Mouse (Mus musculus): ENCODE results near the gene Nhlh2. TPM values are rescaled to one million over a fixed set of nuclear protein-coding genes. Genes with fewer than 3 reads are reported as not detected.

The Nhlh2 gene
- not detected in 2 replicates for polyA plus RNA-seq (2015; fragmentation: Nextera tagmentation; extraction: Ambion mirVana)

- Histone ChIP-seq H3K9ac (ENCODE audit: low read depth, low read length) (no peak within 1 kb of the TSS), H3K9me3 (ENCODE audit: control insufficient read depth) (no peaks in the 10 kb centered on the region), H3K4me2 (replicated peaks; ENCODE audit: low read depth) (no peak within 1 kb of the TSS), H3K4me3 (ENCODE audit: low read depth, low read length) (no peak within 1 kb of the TSS), H3K27ac (ENCODE audit: low read depth, low read length) (no peak within 1 kb of the TSS), H3K27me3 (replicated peaks; ENCODE audit: control insufficient read depth, insufficient read depth, low read length) (peaks cover 61% of the 10 kb centered on the region), H3K4me1 (replicated peaks; ENCODE audit: control insufficient read depth, insufficient read depth, low read length) (no peaks in the 10 kb centered on the region), H3K36me3 (ENCODE audit: control insufficient read depth, insufficient read depth) (no peaks in the 10 kb centered on the region)
- 27% methylated on average over 2 of the region's 2 CpGs for WGBS
- no peak for ATAC-seq
- no peak for TF ChIP-seq CTCF (IDR thresholded peaks at IDR 0.05; ENCODE audit: low read depth)
Measured at GRCm38 (mm10) chr3:102009926-102010381, at the start of gene Nhlh2. Nhlh2 (plus strand) TSS chr3:102010076.

- Histone ChIP-seq H3K4me2 (replicated peaks; ENCODE audit: low read depth) (no peak overlapping the region), H3K36me3 (ENCODE audit: control insufficient read depth, insufficient read depth) (no peaks in the 10 kb centered on the region), H3K9ac (ENCODE audit: low read depth, low read length) (no peak overlapping the region), H3K4me1 (replicated peaks; ENCODE audit: control insufficient read depth, insufficient read depth, low read length) (no peaks in the 10 kb centered on the region), H3K4me3 (ENCODE audit: low read depth, low read length) (no peak overlapping the region), H3K27ac (ENCODE audit: low read depth, low read length) (no peak overlapping the region), H3K9me3 (ENCODE audit: control insufficient read depth) (no peaks in the 10 kb centered on the region), H3K27me3 (replicated peaks; ENCODE audit: control insufficient read depth, insufficient read depth, low read length) (no peaks in the 10 kb centered on the region)
- WGBS = 93% methylated on average over 15 of the region's 15 CpGs
- no peak for ATAC-seq
- TF ChIP-seq CTCF (IDR thresholded peaks at IDR 0.05; ENCODE audit: low read depth) = no peak
Measured at GRCm38 (mm10) chr3:101961146-101961835, 48.6 kb upstream of the Nhlh2 start.

- no peak for TF ChIP-seq CTCF (IDR thresholded peaks at IDR 0.05; ENCODE audit: low read depth)
- Histone ChIP-seq H3K9me3 (ENCODE audit: control insufficient read depth) (no peaks in the 10 kb centered on the region), H3K9ac (ENCODE audit: low read depth, low read length) (no peak overlapping the region), H3K4me2 (replicated peaks; ENCODE audit: low read depth) (no peak overlapping the region), H3K4me3 (ENCODE audit: low read depth, low read length) (no peak overlapping the region), H3K27ac (ENCODE audit: low read depth, low read length) (no peak overlapping the region), H3K4me1 (replicated peaks; ENCODE audit: control insufficient read depth, insufficient read depth, low read length) (no peaks in the 10 kb centered on the region), H3K27me3 (replicated peaks; ENCODE audit: control insufficient read depth, insufficient read depth, low read length) (no peaks in the 10 kb centered on the region), H3K36me3 (ENCODE audit: control insufficient read depth, insufficient read depth) (no peaks in the 10 kb centered on the region)
- 30% methylated on average over 9 of the region's 9 CpGs for WGBS
- peak; percentile 25; the same call in 1 of the 2 replicates for ATAC-seq
Measured at GRCm38 (mm10) chr3:101963501-101963900, 46.4 kb upstream of the Nhlh2 start.

GRCm38 (mm10) chr3:101964352-101964751, 45.5 kb upstream of the Nhlh2 start:
- Histone ChIP-seq H3K9ac (ENCODE audit: low read depth, low read length) (no peak overlapping the region), H3K4me1 (replicated peaks; ENCODE audit: control insufficient read depth, insufficient read depth, low read length) (no peaks in the 10 kb centered on the region), H3K27ac (ENCODE audit: low read depth, low read length) (no peak overlapping the region), H3K4me3 (ENCODE audit: low read depth, low read length) (no peak overlapping the region), H3K27me3 (replicated peaks; ENCODE audit: control insufficient read depth, insufficient read depth, low read length) (no peaks in the 10 kb centered on the region), H3K9me3 (ENCODE audit: control insufficient read depth) (no peaks in the 10 kb centered on the region), H3K36me3 (ENCODE audit: control insufficient read depth, insufficient read depth) (no peaks in the 10 kb centered on the region), H3K4me2 (replicated peaks; ENCODE audit: low read depth) (no peak overlapping the region)
- WGBS = 78% methylated on average over 7 of the region's 7 CpGs
- no peak for TF ChIP-seq CTCF (IDR thresholded peaks at IDR 0.05; ENCODE audit: low read depth)
- ATAC-seq = no peak

GRCm38 (mm10) chr3:101966825-101967558, 42.9 kb upstream of the Nhlh2 start:
- Histone ChIP-seq H3K4me2 (replicated peaks; ENCODE audit: low read depth) (no peak overlapping the region), H3K36me3 (ENCODE audit: control insufficient read depth, insufficient read depth) (no peaks in the 10 kb centered on the region), H3K27me3 (replicated peaks; ENCODE audit: control insufficient read depth, insufficient read depth, low read length) (no peaks in the 10 kb centered on the region), H3K9ac (ENCODE audit: low read depth, low read length) (no peak overlapping the region), H3K9me3 (ENCODE audit: control insufficient read depth) (no peaks in the 10 kb centered on the region), H3K4me1 (replicated peaks; ENCODE audit: control insufficient read depth, insufficient read depth, low read length) (no peaks in the 10 kb centered on the region), H3K27ac (ENCODE audit: low read depth, low read length) (no peak overlapping the region), H3K4me3 (ENCODE audit: low read depth, low read length) (no peak overlapping the region)
- TF ChIP-seq CTCF (IDR thresholded peaks at IDR 0.05; ENCODE audit: low read depth) = no peak
- 25% methylated on average over 3 of the region's 3 CpGs for WGBS
- ATAC-seq = no peak

- Histone ChIP-seq H3K4me2 (replicated peaks; ENCODE audit: low read depth) (no peak overlapping the region), H3K4me1 (replicated peaks; ENCODE audit: control insufficient read depth, insufficient read depth, low read length) (no peaks in the 10 kb centered on the region), H3K9ac (ENCODE audit: low read depth, low read length) (no peak overlapping the region), H3K27me3 (replicated peaks; ENCODE audit: control insufficient read depth, insufficient read depth, low read length) (no peaks in the 10 kb centered on the region), H3K27ac (ENCODE audit: low read depth, low read length) (no peak overlapping the region), H3K4me3 (ENCODE audit: low read depth, low read length) (no peak overlapping the region), H3K9me3 (ENCODE audit: control insufficient read depth) (no peaks in the 10 kb centered on the region), H3K36me3 (ENCODE audit: control insufficient read depth, insufficient read depth) (no peaks in the 10 kb centered on the region)
- ATAC-seq = no peak
- WGBS = 87% methylated on average over 10 of the region's 10 CpGs
- no peak for TF ChIP-seq CTCF (IDR thresholded peaks at IDR 0.05; ENCODE audit: low read depth)
Measured at GRCm38 (mm10) chr3:101975337-101975736, 34.5 kb upstream of the Nhlh2 start.

Data from intestine, postnatal 0 days (tissue).